Mouse (Mus musculus): Measurements from ENCODE around the gene Chka. TPM values are rescaled to one million over a fixed set of nuclear protein-coding genes. Genes with fewer than 3 reads are reported as not detected.

Gene Chka
- polyA plus RNA-seq, 1 experiment, result 39.1 TPM

DNA sequence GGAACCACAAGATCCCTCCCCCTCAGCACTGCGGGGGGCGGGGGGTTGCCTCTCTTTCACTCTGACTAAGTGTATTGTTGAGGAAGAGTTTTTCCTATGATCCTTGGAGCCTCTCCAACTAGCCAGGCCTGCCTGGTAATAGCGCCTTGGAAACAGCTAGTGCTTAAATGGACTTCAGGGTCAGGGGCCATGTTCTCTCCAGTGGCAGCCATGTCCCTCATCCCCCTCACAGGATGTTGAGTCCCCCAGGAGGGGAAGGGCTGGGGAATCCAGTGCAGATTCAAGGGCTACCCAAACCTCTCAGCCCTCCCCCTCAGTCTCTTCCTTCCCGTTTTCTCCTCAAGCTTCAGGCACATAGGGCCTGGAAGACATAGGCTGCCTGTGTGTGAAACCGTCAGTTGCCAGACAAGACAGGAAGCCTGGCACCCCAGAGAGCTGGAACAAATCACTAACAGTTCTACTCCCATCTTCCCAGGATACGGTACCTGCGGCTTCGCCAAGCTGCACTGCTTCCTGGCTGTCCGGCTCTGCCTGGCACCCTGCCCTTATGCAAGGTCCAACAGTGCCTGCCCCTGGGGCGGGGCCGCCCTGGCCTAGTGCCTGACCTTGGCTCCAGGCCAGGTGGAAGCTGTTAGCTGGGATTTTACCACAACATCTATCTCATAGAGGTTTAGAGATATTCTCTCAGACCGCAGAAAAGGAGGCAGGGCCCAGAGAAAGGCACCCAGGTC is 77.8 kb downstream of the Chka start, which contains the start of gene Aldh3b1:
TSS of gene Aldh3b1 (minus strand) at position 598 of the 731 bp plus-strand sequence.
- Histone ChIP-seq H3K27ac (ENCODE audit: control insufficient read depth, insufficient read depth, low read length) (peak within 1 kb of the TSS; percentile 7; the same call in 1 of the 2 replicates), H3K4me3 (ENCODE audit: control insufficient read depth, insufficient read depth, low read length) (peak within 1 kb of the TSS; percentile 14), H3K36me3 (ENCODE audit: control insufficient read depth, insufficient read depth, low read length) (no peaks in the 10 kb centered on the region), H3K27me3 (ENCODE audit: control insufficient read depth, insufficient read depth, low read length) (no peaks in the 10 kb centered on the region), H3K4me1 (replicated peaks; ENCODE audit: control insufficient read depth, insufficient read depth, low read length) (peaks cover 32% of the 10 kb centered on the region)
- no peak for DNase-seq
- TF ChIP-seq POLR2A (IDR thresholded peaks at IDR 0.05; ENCODE audit: control insufficient read depth, extremely low read depth, insufficient read depth, low read length, poor library complexity), result no peak
- WGBS, result 16% methylated on average over 12 of the region's 12 CpGs

DNA sequence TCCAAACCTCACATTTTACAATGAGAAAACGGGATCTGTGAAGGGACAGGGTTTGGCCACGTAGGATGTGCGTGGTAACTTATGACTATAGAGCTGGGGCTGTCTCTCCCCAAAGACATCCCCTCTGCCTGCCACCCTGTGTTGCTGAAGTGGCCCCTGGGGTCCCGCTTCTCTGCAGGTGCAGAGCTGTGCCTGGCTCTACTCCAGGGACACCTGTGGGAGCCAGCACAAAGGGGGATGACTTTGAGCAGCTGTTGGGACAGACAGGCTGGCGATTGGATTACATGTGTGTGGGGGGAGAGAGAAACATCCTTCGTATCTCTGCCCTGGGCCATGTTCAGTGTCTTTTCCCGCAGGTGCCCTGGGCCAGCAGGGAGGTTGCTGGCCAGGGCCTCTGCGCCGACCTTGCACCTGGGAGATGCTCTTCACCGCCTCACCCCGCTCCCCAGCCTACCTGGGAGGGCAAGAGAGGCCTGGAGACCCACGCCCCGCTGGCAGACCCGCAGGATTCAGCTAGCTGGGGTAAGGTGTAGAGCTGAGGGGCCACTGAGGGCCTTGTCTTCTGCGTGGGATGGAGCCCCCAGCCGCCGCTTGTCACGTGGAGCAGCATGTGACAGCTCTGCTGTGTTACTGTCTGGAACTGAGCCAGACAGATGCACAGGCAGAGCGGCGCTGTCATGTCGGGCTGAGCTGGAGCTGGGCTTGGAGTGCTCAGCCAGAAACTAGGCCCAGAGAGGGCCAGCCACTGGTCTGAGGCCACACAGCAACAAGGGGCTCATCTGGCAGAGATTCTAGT is 78.9 kb downstream of the Chka start:
- 21% methylated on average over 21 of the region's 21 CpGs for WGBS
- H3K4me3 ChIP-seq (ENCODE audit: control insufficient read depth, insufficient read depth, low read length), result peak overlapping the region; percentile 17
- peak; percentile 48 for DNase-seq
- TF ChIP-seq CTCF (IDR thresholded peaks at IDR 0.05; ENCODE audit: borderline replicate concordance, control insufficient read depth, extremely low read depth, insufficient read depth, low read length, poor library complexity) (no peak), POLR2A (IDR thresholded peaks at IDR 0.05; ENCODE audit: control insufficient read depth, extremely low read depth, insufficient read depth, low read length, poor library complexity) (peak; percentile 42; the same call in 1 of the 2 replicates)
- peaks cover 35% of the 10 kb centered on the region for H3K4me1 ChIP-seq (replicated peaks; ENCODE audit: control insufficient read depth, insufficient read depth, low read length)
- H3K27me3 ChIP-seq (ENCODE audit: control insufficient read depth, insufficient read depth, low read length), result no peaks in the 10 kb centered on the region
- no peaks in the 10 kb centered on the region for H3K36me3 ChIP-seq (ENCODE audit: control insufficient read depth, insufficient read depth, low read length)
- peak overlapping the region; percentile 49; the same call in 1 of the 2 replicates for H3K27ac ChIP-seq (ENCODE audit: control insufficient read depth, insufficient read depth, low read length)

DNA sequence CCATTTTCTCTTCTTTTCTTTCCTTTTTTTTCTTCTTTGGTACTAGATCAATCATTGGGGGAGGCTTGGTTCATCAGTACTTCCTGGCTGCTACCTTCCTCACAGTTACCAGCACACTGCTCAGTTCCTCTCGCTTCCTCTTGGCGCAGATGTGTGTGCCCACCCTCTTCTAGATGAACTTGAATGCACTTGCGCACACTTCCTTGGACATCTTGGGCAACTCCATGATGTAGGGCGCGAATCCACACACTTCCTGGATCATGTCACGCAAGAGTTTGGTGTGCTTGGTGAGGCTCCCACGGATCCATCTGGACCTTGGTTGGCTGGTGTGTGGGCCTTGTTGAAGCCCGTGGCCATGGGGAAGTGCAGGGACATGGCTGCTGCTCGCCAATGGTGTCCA is 80.1 kb downstream of the Chka start:
- Histone ChIP-seq H3K4me1 (replicated peaks; ENCODE audit: control insufficient read depth, insufficient read depth, low read length) (peaks cover 45% of the 10 kb centered on the region), H3K4me3 (ENCODE audit: control insufficient read depth, insufficient read depth, low read length) (no peak overlapping the region), H3K27ac (ENCODE audit: control insufficient read depth, insufficient read depth, low read length) (0 out of 2 replicates have a peak overlapping the region, but pooled peaks have one; percentile 12), H3K36me3 (ENCODE audit: control insufficient read depth, insufficient read depth, low read length) (no peaks in the 10 kb centered on the region), H3K27me3 (ENCODE audit: control insufficient read depth, insufficient read depth, low read length) (no peaks in the 10 kb centered on the region)
- DNase-seq, result no peak
- 76% methylated on average over 9 of the region's 9 CpGs for WGBS
- no peak for TF ChIP-seq POLR2A (IDR thresholded peaks at IDR 0.05; ENCODE audit: control insufficient read depth, extremely low read depth, insufficient read depth, low read length, poor library complexity)
- TF ChIP-seq CTCF (IDR thresholded peaks at IDR 0.05; ENCODE audit: borderline replicate concordance, control insufficient read depth, extremely low read depth, insufficient read depth, low read length, poor library complexity), result 0 out of 2 replicates have a peak, but pooled peaks have one; percentile 17

DNA sequence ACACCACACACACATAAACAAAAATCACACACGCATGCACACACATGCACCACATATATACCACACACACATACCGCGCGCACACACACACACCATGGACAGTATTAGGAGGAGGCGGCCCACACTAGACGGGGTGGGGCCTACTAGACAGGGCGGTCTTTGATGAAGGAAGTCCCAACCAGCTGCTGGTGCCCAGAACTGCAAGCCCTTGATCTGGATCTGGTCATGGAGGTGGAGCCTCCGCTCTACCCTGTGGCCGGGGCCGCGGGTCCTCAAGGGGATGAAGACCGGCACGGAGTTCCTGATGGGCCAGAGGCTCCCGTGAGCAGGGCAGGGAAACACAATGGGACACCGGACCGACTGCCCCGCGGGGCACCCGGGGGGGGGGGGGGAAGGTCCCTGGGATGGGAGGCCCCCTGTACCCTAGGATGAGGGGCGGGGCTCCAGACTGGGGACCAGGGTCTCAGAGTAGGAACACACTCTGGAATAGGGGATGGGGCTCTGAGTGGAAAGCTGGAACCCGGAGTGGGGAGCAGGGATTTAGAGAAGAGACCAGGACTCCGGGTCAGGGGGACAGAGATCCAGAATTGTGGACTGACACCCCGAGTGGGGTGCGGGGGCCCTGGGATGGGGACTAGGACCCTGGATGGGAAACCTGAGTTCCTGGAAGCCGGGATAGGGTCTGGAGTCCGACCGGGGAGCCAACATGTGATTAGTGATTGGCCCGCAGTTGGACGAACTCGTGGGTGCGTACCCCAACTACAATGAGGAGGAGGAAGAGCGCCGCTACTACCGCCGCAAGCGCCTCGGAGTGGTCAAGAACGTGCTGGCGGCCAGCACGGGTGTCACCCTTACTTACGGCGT is 83.7 kb downstream of the Chka start, which contains the start of gene Unc93b1:
TSS of gene Unc93b1 (plus strand) at position 155 of the 864 bp plus-strand sequence.
- H3K36me3 ChIP-seq (ENCODE audit: control insufficient read depth, insufficient read depth, low read length), result no peaks in the 10 kb centered on the region
- TF ChIP-seq POLR2A (IDR thresholded peaks at IDR 0.05; ENCODE audit: control insufficient read depth, extremely low read depth, insufficient read depth, low read length, poor library complexity) (no peak), CTCF (IDR thresholded peaks at IDR 0.05; ENCODE audit: borderline replicate concordance, control insufficient read depth, extremely low read depth, insufficient read depth, low read length, poor library complexity) (no peak)
- peak within 1 kb of the TSS; percentile 66 for H3K4me3 ChIP-seq (ENCODE audit: control insufficient read depth, insufficient read depth, low read length)
- DNase-seq, result no peak
- no peaks in the 10 kb centered on the region for H3K27me3 ChIP-seq (ENCODE audit: control insufficient read depth, insufficient read depth, low read length)
- 5% methylated on average over 42 of the region's 42 CpGs for WGBS
- peaks cover 37% of the 10 kb centered on the region for H3K4me1 ChIP-seq (replicated peaks; ENCODE audit: control insufficient read depth, insufficient read depth, low read length)
- no peak within 1 kb of the TSS for H3K27ac ChIP-seq (ENCODE audit: control insufficient read depth, insufficient read depth, low read length)

DNA sequence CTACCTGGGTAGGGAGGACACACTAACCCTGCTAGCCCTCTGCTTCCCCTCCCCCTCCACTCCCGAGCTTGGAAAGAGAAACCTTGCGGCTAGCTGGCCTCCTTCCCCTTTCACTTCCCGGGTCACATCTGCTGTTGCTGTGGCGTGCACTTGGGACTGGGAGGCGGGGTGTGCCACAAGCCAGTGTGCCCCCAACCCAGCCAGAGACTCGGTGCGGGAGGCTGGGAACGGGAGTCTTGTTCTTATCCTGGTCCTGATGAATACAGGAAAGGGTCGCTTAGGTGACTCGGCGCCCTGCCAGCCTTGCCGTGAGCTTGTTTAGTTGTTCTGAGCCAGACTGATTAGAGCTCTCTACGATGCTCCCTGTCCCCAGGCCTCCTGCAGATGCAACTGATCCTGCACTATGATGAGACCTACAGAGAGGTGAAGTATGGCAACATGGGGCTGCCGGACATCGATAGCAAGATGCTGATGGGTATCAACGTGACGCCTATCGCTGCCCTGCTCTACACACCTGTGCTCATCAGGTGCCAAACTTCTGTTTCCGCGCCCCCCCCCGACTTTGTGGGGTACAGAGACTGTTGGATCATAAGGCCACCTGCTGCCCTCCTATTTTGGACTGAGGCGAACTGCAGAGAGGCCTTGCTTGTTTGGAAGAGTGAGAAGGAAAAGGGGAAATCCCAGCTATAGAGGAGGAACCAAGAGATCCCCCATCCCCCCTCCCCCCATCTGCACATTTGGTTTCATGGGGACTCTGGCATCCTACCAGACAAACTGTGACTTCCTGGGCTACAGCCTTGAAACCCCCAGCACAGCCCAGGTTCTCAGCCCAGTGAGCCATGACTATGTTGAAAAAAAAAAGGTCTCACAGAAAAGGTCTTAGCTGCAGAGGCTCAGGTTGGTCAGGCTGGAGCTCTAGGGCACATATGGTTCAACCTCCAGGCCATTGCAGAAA is 84.6 kb downstream of the Chka start:
- DNase-seq, result peak; percentile 51
- H3K4me1 ChIP-seq (replicated peaks; ENCODE audit: control insufficient read depth, insufficient read depth, low read length), result peaks cover 28% of the 10 kb centered on the region
- no peaks in the 10 kb centered on the region for H3K36me3 ChIP-seq (ENCODE audit: control insufficient read depth, insufficient read depth, low read length)
- no peaks in the 10 kb centered on the region for H3K27me3 ChIP-seq (ENCODE audit: control insufficient read depth, insufficient read depth, low read length)
- no peak overlapping the region; the same call in 1 of the 2 replicates for H3K27ac ChIP-seq (ENCODE audit: control insufficient read depth, insufficient read depth, low read length)
- TF ChIP-seq POLR2A (IDR thresholded peaks at IDR 0.05; ENCODE audit: control insufficient read depth, extremely low read depth, insufficient read depth, low read length, poor library complexity), result no peak
- no peak for TF ChIP-seq CTCF (IDR thresholded peaks at IDR 0.05; ENCODE audit: borderline replicate concordance, control insufficient read depth, extremely low read depth, insufficient read depth, low read length, poor library complexity)
- WGBS, result 1% methylated on average over 22 of the region's 22 CpGs
- peak overlapping the region; percentile 66 for H3K4me3 ChIP-seq (ENCODE audit: control insufficient read depth, insufficient read depth, low read length)

Measured in thymus, adult 2 months (tissue).